Mouse (Mus musculus): Measurements from ENCODE around the gene Siglece.

DNA sequence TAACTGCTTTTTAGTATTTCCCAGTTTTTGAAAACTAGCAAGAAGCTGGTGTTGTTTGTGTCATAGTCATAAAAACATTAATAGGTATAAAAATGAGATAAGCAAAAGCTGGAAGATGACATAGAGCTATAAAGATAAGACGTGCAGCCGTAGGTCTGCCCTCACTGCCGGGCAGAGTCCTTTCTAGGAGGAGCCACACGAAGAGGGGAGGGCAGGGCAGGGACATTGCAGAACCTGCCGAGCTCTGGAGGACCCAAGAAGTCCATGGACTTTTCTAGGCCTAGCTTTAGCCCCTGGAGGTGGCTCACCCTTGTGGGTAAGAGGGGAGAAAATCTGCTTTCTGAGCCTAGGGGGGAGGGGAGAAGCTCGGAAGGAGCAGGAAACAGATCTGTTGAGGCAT lies 25.5 kb downstream of the Siglece start, which contains the start of gene Ceacam18:
- no peak for TF ChIP-seq CTCF (IDR thresholded peaks at IDR 0.05; ENCODE audit: low read depth, low read length)
- no peak for TF ChIP-seq POLR2A (IDR thresholded peaks at IDR 0.05; ENCODE audit: borderline replicate concordance, low read depth, low read length)
